Mouse (Mus musculus): ENCODE measurements around the gene Zbtb40. TPM values are rescaled to one million over a fixed set of nuclear protein-coding genes. Genes with fewer than 3 reads are reported as not detected.
A peak's percentile ranks its signal among the peaks of the same experiment; 100 is the strongest.

The Zbtb40 gene
- polyA plus RNA-seq, 1 experiment from 2014 or later: 4.6 TPM

DNA sequence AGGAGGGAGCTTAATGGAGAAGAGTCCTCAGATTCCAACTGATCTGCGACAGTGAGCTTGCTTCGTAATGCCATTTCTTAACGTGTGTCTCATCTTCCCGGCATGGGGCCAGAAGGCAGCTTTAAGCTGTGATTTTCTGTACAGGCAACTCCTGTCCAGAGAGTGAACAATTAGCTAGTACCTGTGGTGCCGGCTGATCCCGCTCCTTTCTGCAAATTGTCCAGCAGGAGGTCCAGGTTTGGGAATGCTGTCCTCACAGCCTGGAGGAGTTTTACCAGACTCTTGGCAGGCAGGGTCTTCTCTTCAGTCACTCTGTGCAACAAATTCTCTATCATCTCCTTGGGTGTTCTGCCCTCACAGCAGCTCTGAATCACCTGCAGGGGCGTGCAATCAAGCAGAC, 47.6 kb downstream of the Zbtb40 start:
- H3K27ac ChIP-seq (replicated peaks): no peak overlapping the region
- H3K36me3 ChIP-seq: peaks cover 10% of the 10 kb centered on the region
- 81% methylated on average over 7 of the region's 7 CpGs for WGBS
- H3K4me1 ChIP-seq: peaks cover 13% of the 10 kb centered on the region
- H3K9me3 ChIP-seq (replicated peaks): no peaks in the 10 kb centered on the region
- H3K27me3 ChIP-seq (replicated peaks): no peaks in the 10 kb centered on the region
- no peak overlapping the region for H3K4me3 ChIP-seq (replicated peaks)
- no peak overlapping the region for H3K4me2 ChIP-seq
- no peak overlapping the region for H3K9ac ChIP-seq (replicated peaks)
- no peak for ATAC-seq (ENCODE audit: low FRiP score)

DNA sequence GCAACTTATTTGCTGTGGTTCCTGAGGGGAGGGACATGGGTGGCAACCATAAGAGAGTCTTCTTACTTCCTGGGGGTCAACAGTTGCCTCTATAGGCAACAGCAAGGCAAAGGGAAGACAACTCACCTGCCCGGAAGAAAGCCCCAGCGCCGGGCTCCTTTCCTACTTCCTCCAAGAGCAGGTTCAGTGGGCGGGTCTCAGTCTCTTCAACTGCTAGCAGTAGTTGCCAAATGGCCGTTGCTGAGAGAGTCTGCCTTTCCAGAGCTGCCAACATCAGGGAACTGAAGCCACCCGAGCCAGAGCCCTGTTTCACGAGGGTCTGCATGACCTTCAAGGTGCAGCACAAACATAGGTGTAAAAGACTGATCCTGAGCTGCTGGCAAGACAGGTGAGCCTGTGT, 50.2 kb downstream of the Zbtb40 start:
- no peak overlapping the region for H3K4me2 ChIP-seq
- peaks cover 27% of the 10 kb centered on the region for H3K36me3 ChIP-seq
- WGBS: 87% methylated on average over 7 of the region's 7 CpGs
- no peak overlapping the region for H3K4me3 ChIP-seq (replicated peaks)
- peaks cover 11% of the 10 kb centered on the region; the same call in 1 of the 2 replicates for H3K4me1 ChIP-seq
- no peaks in the 10 kb centered on the region for H3K9me3 ChIP-seq (replicated peaks)
- ATAC-seq (ENCODE audit: low FRiP score): no peak
- H3K27ac ChIP-seq (replicated peaks): no peak overlapping the region
- H3K9ac ChIP-seq (replicated peaks): no peak overlapping the region
- no peaks in the 10 kb centered on the region for H3K27me3 ChIP-seq (replicated peaks)

DNA sequence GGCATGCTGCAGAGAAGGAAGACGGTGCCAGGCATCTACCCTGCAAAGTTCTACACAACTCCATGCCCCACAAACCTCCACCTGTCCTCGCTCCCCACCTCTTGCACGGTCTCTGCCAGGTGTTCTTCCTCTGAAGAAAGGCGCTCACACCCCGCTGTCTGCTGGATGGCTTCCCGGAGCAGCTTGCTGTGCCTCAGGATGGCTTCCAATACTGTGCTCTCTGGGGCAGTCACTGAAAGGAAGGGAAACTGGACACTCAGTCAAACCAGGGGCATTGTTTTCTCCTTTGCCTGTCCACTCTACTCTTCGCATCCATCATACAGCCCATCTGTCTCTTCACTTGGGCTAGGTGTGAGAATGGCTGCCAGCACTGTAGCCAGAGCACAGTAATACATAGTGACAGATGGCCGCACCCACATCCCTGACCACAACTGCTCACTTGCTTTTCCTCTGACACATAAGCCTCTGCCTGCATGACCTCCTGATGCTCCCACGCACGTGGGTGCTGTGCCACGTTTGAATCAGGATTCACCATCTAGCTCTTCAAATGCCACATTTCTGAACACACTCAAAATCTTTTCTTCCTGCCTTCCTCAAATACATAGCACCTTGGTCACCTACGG, 50.8 kb downstream of the Zbtb40 start:
- Histone ChIP-seq H3K36me3 (peaks cover 30% of the 10 kb centered on the region), H3K9me3 (replicated peaks) (no peaks in the 10 kb centered on the region), H3K27me3 (replicated peaks) (no peaks in the 10 kb centered on the region), H3K4me3 (replicated peaks) (no peak overlapping the region), H3K9ac (replicated peaks) (no peak overlapping the region), H3K4me1 (peaks cover 11% of the 10 kb centered on the region; the same call in 1 of the 2 replicates), H3K4me2 (no peak overlapping the region), H3K27ac (replicated peaks) (no peak overlapping the region)
- 91% methylated on average over 12 of the region's 12 CpGs for WGBS
- no peak for ATAC-seq (ENCODE audit: low FRiP score)

- H3K27ac ChIP-seq (replicated peaks): no peak overlapping the region
- H3K27me3 ChIP-seq (replicated peaks): no peaks in the 10 kb centered on the region
- no peak overlapping the region for H3K4me3 ChIP-seq (replicated peaks)
- H3K9ac ChIP-seq (replicated peaks): no peak overlapping the region
- H3K4me1 ChIP-seq: peaks cover 11% of the 10 kb centered on the region; the same call in 1 of the 2 replicates
- H3K4me2 ChIP-seq: no peak overlapping the region
- 58% methylated on average over 7 of the region's 7 CpGs for WGBS
- H3K9me3 ChIP-seq (replicated peaks): no peaks in the 10 kb centered on the region
- no peak for ATAC-seq (ENCODE audit: low FRiP score)
- H3K36me3 ChIP-seq: peaks cover 32% of the 10 kb centered on the region
Observed at GRCm38 (mm10) chr4:136996933-136997332, 51.7 kb downstream of the Zbtb40 start.

DNA sequence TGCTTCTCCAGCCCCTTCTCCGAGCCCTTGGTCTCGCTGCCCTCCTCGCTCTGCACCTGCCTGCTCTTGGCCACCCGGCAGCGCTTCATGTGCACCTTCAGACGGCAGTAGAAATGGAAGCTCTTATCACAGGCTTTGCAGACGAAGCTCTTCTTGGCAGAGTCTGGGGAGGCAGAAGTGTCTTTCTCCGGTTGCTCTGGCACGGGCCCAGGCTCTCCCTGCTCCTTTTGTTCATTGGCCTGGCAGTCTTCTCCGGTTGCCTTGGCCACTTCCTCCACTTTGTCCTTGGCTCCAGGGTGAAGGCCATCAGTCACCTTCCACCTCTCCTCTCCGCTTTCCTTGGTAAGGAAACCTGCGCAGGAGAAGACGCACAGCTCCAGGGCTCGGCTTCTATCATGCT, 53.2 kb downstream of the Zbtb40 start:
- no peak overlapping the region for H3K27ac ChIP-seq (replicated peaks)
- H3K4me2 ChIP-seq: no peak overlapping the region
- WGBS: 79% methylated on average over 14 of the region's 14 CpGs
- H3K4me3 ChIP-seq (replicated peaks): no peak overlapping the region
- no peak overlapping the region for H3K9ac ChIP-seq (replicated peaks)
- H3K9me3 ChIP-seq (replicated peaks): no peaks in the 10 kb centered on the region
- peaks cover 11% of the 10 kb centered on the region; the same call in 1 of the 2 replicates for H3K4me1 ChIP-seq
- H3K36me3 ChIP-seq: peaks cover 47% of the 10 kb centered on the region
- no peak for ATAC-seq (ENCODE audit: low FRiP score)
- no peaks in the 10 kb centered on the region for H3K27me3 ChIP-seq (replicated peaks)

DNA sequence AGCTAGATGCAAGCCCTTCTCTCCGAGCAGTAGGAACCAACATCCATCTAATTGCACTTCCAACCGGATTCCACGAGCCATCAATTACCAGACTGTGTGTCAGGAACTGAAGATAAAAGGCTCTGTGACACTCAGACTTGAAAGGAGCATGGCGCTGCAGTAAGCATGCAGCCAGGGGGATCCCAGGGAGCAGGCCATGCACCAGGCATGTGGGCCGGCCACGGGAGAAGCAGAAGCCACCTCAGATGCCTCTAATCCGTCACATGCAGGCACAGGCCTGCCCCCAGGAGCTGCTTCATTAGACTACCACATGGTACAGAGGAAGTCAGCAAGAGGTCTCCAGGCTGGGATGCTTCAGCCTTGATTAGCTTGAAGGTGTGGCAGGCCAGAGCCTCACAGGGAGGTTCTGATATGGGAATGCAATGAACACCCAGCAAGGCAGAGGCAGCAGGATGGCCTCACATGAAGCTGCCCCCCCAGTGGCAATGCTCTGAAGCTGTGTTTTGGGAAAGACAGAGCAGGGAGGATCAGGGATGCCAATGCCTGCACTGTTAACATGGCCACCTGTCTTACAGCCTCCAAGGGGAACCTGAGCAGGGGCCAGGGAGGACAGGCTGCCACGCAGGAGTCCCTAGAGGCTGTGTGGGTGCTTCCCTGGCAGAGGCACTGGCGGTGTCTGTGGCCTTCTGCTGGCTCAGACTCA, 66.5 kb downstream of the Zbtb40 start:
- Histone ChIP-seq H3K4me3 (replicated peaks) (no peak overlapping the region), H3K4me2 (no peak overlapping the region), H3K9me3 (replicated peaks) (no peaks in the 10 kb centered on the region), H3K27ac (replicated peaks) (peak overlapping the region; percentile 38), H3K36me3 (peaks cover 3% of the 10 kb centered on the region; the same call in 1 of the 2 replicates), H3K9ac (replicated peaks) (no peak overlapping the region), H3K4me1 (peaks cover 32% of the 10 kb centered on the region), H3K27me3 (replicated peaks) (0 out of 2 replicates have a peak, but pooled peaks cover 5% of the 10 kb centered on the region)
- 0 out of 2 replicates have a peak, but pooled peaks have one; percentile 6 for ATAC-seq (ENCODE audit: low FRiP score)
- WGBS: 35% methylated on average over 9 of the region's 9 CpGs

GRCm38 (mm10) chr4:136981347-136981746, 67.3 kb downstream of the Zbtb40 start:
- H3K4me3 ChIP-seq (replicated peaks): no peak overlapping the region
- peak; percentile 87 for ATAC-seq (ENCODE audit: low FRiP score)
- peaks cover 32% of the 10 kb centered on the region for H3K4me1 ChIP-seq
- H3K4me2 ChIP-seq: no peak overlapping the region
- 0 out of 2 replicates have a peak, but pooled peaks cover 5% of the 10 kb centered on the region for H3K27me3 ChIP-seq (replicated peaks)
- H3K36me3 ChIP-seq: no peaks in the 10 kb centered on the region; the same call in 1 of the 2 replicates
- 0 out of 2 replicates have a peak overlapping the region, but pooled peaks have one; percentile 17 for H3K9ac ChIP-seq (replicated peaks)
- peak overlapping the region; percentile 38; the same call in 1 of the 2 replicates for H3K27ac ChIP-seq (replicated peaks)
- H3K9me3 ChIP-seq (replicated peaks): no peaks in the 10 kb centered on the region
- WGBS: 5% methylated on average over 12 of the region's 12 CpGs

- Histone ChIP-seq H3K27ac (replicated peaks) (0 out of 2 replicates have a peak overlapping the region, but pooled peaks have one; percentile 33), H3K27me3 (replicated peaks) (0 out of 2 replicates have a peak, but pooled peaks cover 5% of the 10 kb centered on the region), H3K9me3 (replicated peaks) (no peaks in the 10 kb centered on the region), H3K9ac (replicated peaks) (no peak overlapping the region), H3K4me3 (replicated peaks) (no peak overlapping the region), H3K36me3 (no peaks in the 10 kb centered on the region; the same call in 1 of the 2 replicates), H3K4me1 (peaks cover 32% of the 10 kb centered on the region), H3K4me2 (no peak overlapping the region)
- ATAC-seq (ENCODE audit: low FRiP score): no peak
- 59% methylated on average over 4 of the region's 4 CpGs for WGBS
Observed at GRCm38 (mm10) chr4:136980921-136981320, 67.7 kb downstream of the Zbtb40 start.

GRCm38 (mm10) chr4:136977244-136977643, 71.4 kb downstream of the Zbtb40 start:
- 71% methylated on average over 8 of the region's 8 CpGs for WGBS
- no peak overlapping the region for H3K4me3 ChIP-seq (replicated peaks)
- no peak overlapping the region for H3K27ac ChIP-seq (replicated peaks)
- H3K27me3 ChIP-seq (replicated peaks): 0 out of 2 replicates have a peak, but pooled peaks cover 3% of the 10 kb centered on the region
- no peak overlapping the region for H3K4me2 ChIP-seq
- peaks cover 17% of the 10 kb centered on the region for H3K4me1 ChIP-seq
- no peak for ATAC-seq (ENCODE audit: low FRiP score)
- no peaks in the 10 kb centered on the region for H3K36me3 ChIP-seq
- H3K9ac ChIP-seq (replicated peaks): no peak overlapping the region
- no peaks in the 10 kb centered on the region for H3K9me3 ChIP-seq (replicated peaks)

- no peak overlapping the region for H3K27ac ChIP-seq (replicated peaks)
- peaks cover 33% of the 10 kb centered on the region for H3K4me1 ChIP-seq
- no peak overlapping the region for H3K4me2 ChIP-seq
- no peaks in the 10 kb centered on the region for H3K36me3 ChIP-seq
- H3K4me3 ChIP-seq (replicated peaks): no peak overlapping the region
- H3K9me3 ChIP-seq (replicated peaks): no peaks in the 10 kb centered on the region
- no peak for ATAC-seq (ENCODE audit: low FRiP score)
- H3K9ac ChIP-seq (replicated peaks): no peak overlapping the region
- peaks cover 7% of the 10 kb centered on the region; the same call in 1 of the 2 replicates for H3K27me3 ChIP-seq (replicated peaks)
- 5% methylated on average over 6 of the region's 6 CpGs for WGBS
Observed at GRCm38 (mm10) chr4:136970939-136971338, 77.7 kb downstream of the Zbtb40 start.

DNA sequence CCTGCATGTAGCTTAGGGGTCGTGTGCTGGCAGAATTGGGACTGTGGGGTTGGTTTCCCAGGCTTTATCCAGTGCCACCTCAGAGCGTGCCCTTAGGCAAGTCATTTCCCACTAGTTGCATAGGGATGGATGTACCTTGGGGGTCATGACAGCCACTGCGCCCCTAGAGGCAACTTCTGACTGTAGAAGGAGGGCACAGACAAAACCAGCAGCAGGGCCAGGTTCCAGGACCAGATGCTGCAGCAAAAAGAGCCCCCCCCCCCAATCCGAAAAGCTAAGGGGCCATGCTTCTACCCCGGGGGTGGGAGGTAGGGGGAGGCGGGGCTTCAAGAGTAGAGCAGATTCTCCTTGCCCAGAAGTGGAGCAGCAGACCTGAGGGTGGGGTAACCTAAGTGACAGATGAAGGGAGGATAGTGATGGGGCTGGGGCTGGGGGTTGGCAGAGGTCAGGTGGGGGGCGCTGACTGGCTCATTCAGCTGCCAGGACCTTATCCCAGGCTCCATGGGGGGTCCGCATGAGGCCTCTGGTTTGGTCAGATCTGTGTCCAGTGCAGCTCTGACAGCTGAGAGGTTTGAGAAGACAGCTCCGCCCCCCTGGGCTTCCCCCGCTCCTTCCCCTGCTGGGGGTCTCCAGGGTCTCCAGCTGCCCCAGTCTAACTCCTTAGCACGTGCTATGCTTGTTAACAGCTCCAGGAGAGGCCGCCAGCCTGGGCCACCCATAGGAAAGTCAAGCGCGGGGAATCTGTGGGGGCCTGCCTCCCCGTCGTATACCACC, 78.9 kb downstream of the Zbtb40 start:
- Histone ChIP-seq H3K4me2 (no peak overlapping the region), H3K9ac (replicated peaks) (no peak overlapping the region), H3K36me3 (no peaks in the 10 kb centered on the region), H3K27ac (replicated peaks) (no peak overlapping the region), H3K4me1 (peaks cover 40% of the 10 kb centered on the region), H3K4me3 (replicated peaks) (no peak overlapping the region), H3K27me3 (replicated peaks) (peaks cover 7% of the 10 kb centered on the region; the same call in 1 of the 2 replicates), H3K9me3 (replicated peaks) (no peaks in the 10 kb centered on the region)
- ATAC-seq (ENCODE audit: low FRiP score): no peak
- 42% methylated on average over 16 of the region's 16 CpGs for WGBS
